Mouse (Mus musculus): ENCODE data around the gene Alb. TPM values are rescaled to one million over a fixed set of nuclear protein-coding genes. Genes with fewer than 3 reads are reported as not detected.

The Alb gene
- not detected for polyA plus RNA-seq (2021)

- DNase-seq (ENCODE audit: low read depth, low spot score) (no peak), ATAC-seq (no peak)
- H3K27me3 ChIP-seq, result peaks cover 62% of the 10 kb centered on the region
- POLR2A ChIA-PET, result no interaction called here
- CTCF ChIA-PET, result no interaction called here
- no peak for TF ChIP-seq CTCF (IDR thresholded peaks at IDR 0.05)
- in situ Hi-C loops (cut with MboI; ENCODE audit: low pct_unique_long_range_greater_than_20kb), result no loop called here
Measured at GRCm38 (mm10) chr5:90460619-90461018, at the start of gene Alb. Alb (plus strand) TSS chr5:90460897.

GRCm38 (mm10) chr5:90414142-90414924, 46.4 kb upstream of the Alb start:
- no peak for TF ChIP-seq CTCF (IDR thresholded peaks at IDR 0.05)
- DNase-seq (ENCODE audit: low read depth, low spot score) (no peak), ATAC-seq (no peak)
- peaks cover 34% of the 10 kb centered on the region for H3K27me3 ChIP-seq
- CTCF ChIA-PET, result interaction anchor here (0.7 kb wide), 1 partner anchor 35 kb away, joined by 3 read pairs; no protein-coding TSS in a partner anchor
- POLR2A ChIA-PET, result interaction anchor here (0.6 kb wide), 1 partner anchor 469 kb away, joined by 5 read pairs; no protein-coding TSS in a partner anchor
- in situ Hi-C loops (cut with MboI; ENCODE audit: low pct_unique_long_range_greater_than_20kb), result loop anchor here (5.0 to 10.0 kb wide), 2 partner anchors 180 to 238 kb away; no protein-coding TSS in a partner anchor

GRCm38 (mm10) chr5:90414925-90415295, 45.8 kb upstream of the Alb start:
- ChIA-PET POLR2A (interaction anchor here (0.6 kb wide), 1 partner anchor 469 kb away, joined by 5 read pairs; no protein-coding TSS in a partner anchor), CTCF (no interaction called here)
- no peak for TF ChIP-seq CTCF (IDR thresholded peaks at IDR 0.05)
- in situ Hi-C loops (cut with MboI; ENCODE audit: low pct_unique_long_range_greater_than_20kb), result loop anchor here (5.0 to 10.0 kb wide), 2 partner anchors 180 to 237 kb away; no protein-coding TSS in a partner anchor
- H3K27me3 ChIP-seq, result peaks cover 40% of the 10 kb centered on the region
- ATAC-seq (no peak), DNase-seq (ENCODE audit: low read depth, low spot score) (no peak)

- no peak for ATAC-seq
- in situ Hi-C loops (cut with MboI; ENCODE audit: low pct_unique_long_range_greater_than_20kb), result no loop called here
- POLR2A ChIA-PET, result no interaction called here
- H3K27me3 ChIP-seq, result peaks cover 46% of the 10 kb centered on the region
- TF ChIP-seq CTCF (IDR thresholded peaks at IDR 0.05), result no peak
- no peak for DNase-seq (ENCODE audit: low read depth, low spot score)
- CTCF ChIA-PET, result no interaction called here
Measured at GRCm38 (mm10) chr5:90424625-90425024, 36.1 kb upstream of the Alb start.

- in situ Hi-C loops (cut with MboI; ENCODE audit: low pct_unique_long_range_greater_than_20kb), result no loop called here
- POLR2A ChIA-PET, result no interaction called here
- no peak for TF ChIP-seq CTCF (IDR thresholded peaks at IDR 0.05)
- DNase-seq (ENCODE audit: low read depth, low spot score), result no peak
- no peak for ATAC-seq
- CTCF ChIA-PET, result no interaction called here
- peaks cover 46% of the 10 kb centered on the region for H3K27me3 ChIP-seq
Measured at GRCm38 (mm10) chr5:90425191-90425590, 35.5 kb upstream of the Alb start.

- peaks cover 38% of the 10 kb centered on the region for H3K27me3 ChIP-seq
- ChIA-PET POLR2A (no interaction called here), CTCF (no interaction called here)
- ATAC-seq, result no peak
- no peak for TF ChIP-seq CTCF (IDR thresholded peaks at IDR 0.05)
- DNase-seq (ENCODE audit: low read depth, low spot score), result no peak
- in situ Hi-C loops (cut with MboI; ENCODE audit: low pct_unique_long_range_greater_than_20kb), result no loop called here
Measured at GRCm38 (mm10) chr5:90431053-90431452, 29.6 kb upstream of the Alb start.

GRCm38 (mm10) chr5:90439157-90439556, 21.5 kb upstream of the Alb start:
- CTCF ChIA-PET, result interaction anchor here (1.5 kb wide), 1 partner anchor 11 kb away, joined by 4 read pairs; no protein-coding TSS in a partner anchor
- ATAC-seq (no peak), DNase-seq (ENCODE audit: low read depth, low spot score) (no peak)
- in situ Hi-C loops (cut with MboI; ENCODE audit: low pct_unique_long_range_greater_than_20kb), result no loop called here
- TF ChIP-seq CTCF (IDR thresholded peaks at IDR 0.05), result no peak
- POLR2A ChIA-PET, result no interaction called here
- peaks cover 59% of the 10 kb centered on the region for H3K27me3 ChIP-seq

GRCm38 (mm10) chr5:90447577-90447976, 13.1 kb upstream of the Alb start:
- no peak for ATAC-seq
- H3K27me3 ChIP-seq, result peaks cover 59% of the 10 kb centered on the region
- ChIA-PET CTCF (no interaction called here), POLR2A (no interaction called here)
- no peak for TF ChIP-seq CTCF (IDR thresholded peaks at IDR 0.05)
- DNase-seq (ENCODE audit: low read depth, low spot score), result no peak
- in situ Hi-C loops (cut with MboI; ENCODE audit: low pct_unique_long_range_greater_than_20kb), result no loop called here

GRCm38 (mm10) chr5:90449961-90450360, 10.7 kb upstream of the Alb start:
- in situ Hi-C loops (cut with MboI; ENCODE audit: low pct_unique_long_range_greater_than_20kb), result no loop called here
- DNase-seq (ENCODE audit: low read depth, low spot score) (no peak), ATAC-seq (no peak)
- H3K27me3 ChIP-seq, result peaks cover 48% of the 10 kb centered on the region
- TF ChIP-seq CTCF (IDR thresholded peaks at IDR 0.05), result no peak
- ChIA-PET POLR2A (no interaction called here), CTCF (interaction anchor here (1.4 to 1.9 kb wide), 2 partner anchors 10 to 16 kb away, joined by 4 to 5 read pairs; no protein-coding TSS in a partner anchor)

- in situ Hi-C loops (cut with MboI; ENCODE audit: low pct_unique_long_range_greater_than_20kb), result no loop called here
- TF ChIP-seq CTCF (IDR thresholded peaks at IDR 0.05), result no peak
- ATAC-seq (no peak), DNase-seq (ENCODE audit: low read depth, low spot score) (no peak)
- peaks cover 56% of the 10 kb centered on the region for H3K27me3 ChIP-seq
- POLR2A ChIA-PET, result no interaction called here
- CTCF ChIA-PET, result no interaction called here
Measured at GRCm38 (mm10) chr5:90452711-90453110, 8.0 kb upstream of the Alb start.

GRCm38 (mm10) chr5:90457241-90457640, 3.5 kb upstream of the Alb start:
- CTCF ChIA-PET, result no interaction called here
- TF ChIP-seq CTCF (IDR thresholded peaks at IDR 0.05), result no peak
- no peak for DNase-seq (ENCODE audit: low read depth, low spot score)
- in situ Hi-C loops (cut with MboI; ENCODE audit: low pct_unique_long_range_greater_than_20kb), result no loop called here
- ATAC-seq, result no peak
- POLR2A ChIA-PET, result no interaction called here
- H3K27me3 ChIP-seq, result peaks cover 55% of the 10 kb centered on the region
